In the genomic region with DNA sequence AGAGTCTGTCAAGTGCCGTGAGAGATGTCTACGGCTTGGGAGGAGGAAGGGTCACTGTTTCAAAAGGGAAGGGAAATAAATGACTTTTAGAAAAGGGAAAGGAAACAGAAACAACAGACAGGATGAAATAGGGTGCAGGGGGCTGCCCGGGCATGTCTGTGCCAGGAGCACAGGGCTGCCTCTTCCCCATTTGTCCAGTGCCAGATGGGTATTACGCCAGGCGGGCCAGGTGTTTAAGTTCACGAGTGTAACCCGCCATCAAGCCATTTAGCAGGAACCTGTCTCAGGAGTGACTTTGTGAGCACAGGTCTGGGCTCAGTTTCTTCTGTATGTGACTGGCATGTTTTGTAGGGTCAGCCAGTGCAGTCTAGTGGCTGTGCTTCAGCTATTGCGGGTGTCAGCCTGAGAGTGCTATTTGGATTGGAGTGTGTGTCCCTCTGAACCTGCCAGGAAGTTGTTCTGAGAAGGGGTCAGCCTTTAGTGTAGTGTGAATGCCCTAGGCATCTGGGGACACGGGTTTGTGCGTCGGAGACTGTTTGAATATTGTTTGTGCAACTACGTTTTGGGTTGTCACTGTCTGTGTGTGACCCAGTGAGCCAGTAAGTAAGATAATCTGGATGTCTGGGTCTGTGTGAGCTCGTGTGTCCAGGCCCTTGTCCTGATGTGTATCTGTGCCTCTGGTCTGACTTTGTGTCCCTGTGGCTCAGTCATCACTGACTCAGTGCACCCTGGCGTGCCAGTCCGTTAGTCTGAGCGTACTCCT, we compare ENCODE assay signal across 8 mouse cellular contexts. TPM values are rescaled to one million over a fixed set of nuclear protein-coding genes. Genes with fewer than 3 reads are reported as not detected.
DNase-seq lines count a peak whose midpoint lies in the region; ATAC-seq and TF ChIP-seq lines count a peak whose summit lies in the region.

No protein-coding gene starts in this region.

- no peaks in the 10 kb centered on the region for H3K36me3 ChIP-seq in neural tube, embryonic 11.5 days (ENCODE audit: control insufficient read depth, insufficient read depth, low read length)
- no peaks in the 10 kb centered on the region for H3K36me3 ChIP-seq in hindbrain, embryonic 12.5 days
- no peaks in the 10 kb centered on the region for H3K36me3 ChIP-seq in lung, embryonic 16.5 days (ENCODE audit: control insufficient read depth, insufficient read depth, low read length)

- no peak for TF ChIP-seq CTCF in cortical plate, adult 2 months (IDR thresholded peaks at IDR 0.05; ENCODE audit: extremely low read depth, insufficient read depth, low read length)

- WGBS in neural tube, embryonic 11.5 days: 38% methylated on average over 16 of the region's 16 CpGs
- 46% methylated on average over 16 of the region's 16 CpGs for WGBS in hindbrain, embryonic 12.5 days
- 24% methylated on average over 16 of the region's 16 CpGs for WGBS in lung, embryonic 16.5 days

- no peaks in the 10 kb centered on the region for H3K27me3 ChIP-seq in neural tube, embryonic 11.5 days (ENCODE audit: control insufficient read depth, insufficient read depth, low read length)
- peaks cover 15% of the 10 kb centered on the region for H3K27me3 ChIP-seq in hindbrain, embryonic 12.5 days
- H3K27me3 ChIP-seq in lung, embryonic 16.5 days (ENCODE audit: control insufficient read depth, insufficient read depth, low read depth, low read length): peaks cover 4% of the 10 kb centered on the region; the same call in 1 of the 2 replicates

- DNase-seq in neural tube, embryonic 11.5 days (ENCODE audit: low spot score): no peak
- no peak for DNase-seq in neural tube, embryonic 10.5 days (ENCODE audit: extremely low spot score, low spot score)
- no peak for DNase-seq in yolk sac, embryonic 10.5 days (ENCODE audit: low spot score)
- no peak for DNase-seq in cerebellum, adult 8-10 months
- DNase-seq in right cerebral cortex, postnatal 25 days: no peak

- H3K9me3 ChIP-seq in neural tube, embryonic 11.5 days (ENCODE audit: control insufficient read depth, low read length): no peaks in the 10 kb centered on the region
- H3K9me3 ChIP-seq in hindbrain, embryonic 12.5 days (replicated peaks): no peaks in the 10 kb centered on the region
- H3K9me3 ChIP-seq in lung, embryonic 16.5 days (ENCODE audit: control insufficient read depth, low read length): no peaks in the 10 kb centered on the region

- ATAC-seq in neural tube, embryonic 11.5 days (ENCODE audit: insufficient read depth, low FRiP score, low TSS enrichment): no peak
- ATAC-seq in hindbrain, embryonic 12.5 days (ENCODE audit: low FRiP score): no peak
- ATAC-seq in lung, embryonic 16.5 days (ENCODE audit: low read depth): no peak

- peak overlapping the region; percentile 57 for H3K9ac ChIP-seq in neural tube, embryonic 11.5 days (ENCODE audit: low read length)
- peak overlapping the region; percentile 65; the same call in 1 of the 2 replicates for H3K9ac ChIP-seq in hindbrain, embryonic 12.5 days
- H3K9ac ChIP-seq in lung, embryonic 16.5 days (ENCODE audit: low read length): peak overlapping the region; percentile 71

- no peak overlapping the region for H3K27ac ChIP-seq in neural tube, embryonic 11.5 days (ENCODE audit: low read depth, low read length)
- peak overlapping the region; percentile 38; the same call in 1 of the 2 replicates for H3K27ac ChIP-seq in cortical plate, adult 2 months (ENCODE audit: insufficient read depth, low read length)
- peak overlapping the region; percentile 70; the same call in 1 of the 2 replicates for H3K27ac ChIP-seq in hindbrain, embryonic 12.5 days
- H3K27ac ChIP-seq in lung, embryonic 16.5 days (ENCODE audit: low read length): peak overlapping the region; percentile 16; the same call in 1 of the 2 replicates

- TF ChIP-seq POLR2A in cortical plate, adult 2 months (IDR thresholded peaks at IDR 0.05; ENCODE audit: extremely low read depth, insufficient read depth, low read length): no peak

- peak overlapping the region; percentile 99 for H3K4me2 ChIP-seq in neural tube, embryonic 11.5 days (ENCODE audit: low read depth)
- peak overlapping the region; percentile 99 for H3K4me2 ChIP-seq in hindbrain, embryonic 12.5 days (replicated peaks)
- H3K4me2 ChIP-seq in lung, embryonic 16.5 days (ENCODE audit: low read depth, low read length): peak overlapping the region; percentile 100

- peaks cover 39% of the 10 kb centered on the region for H3K4me1 ChIP-seq in neural tube, embryonic 11.5 days (ENCODE audit: control insufficient read depth, insufficient read depth, low read length)
- H3K4me1 ChIP-seq in cortical plate, adult 2 months (ENCODE audit: control insufficient read depth, insufficient read depth, low read length): peaks cover 5% of the 10 kb centered on the region; the same call in 1 of the 2 replicates
- peaks cover 51% of the 10 kb centered on the region for H3K4me1 ChIP-seq in hindbrain, embryonic 12.5 days
- H3K4me1 ChIP-seq in lung, embryonic 16.5 days (replicated peaks; ENCODE audit: control insufficient read depth, insufficient read depth, low read length): peaks cover 41% of the 10 kb centered on the region

- peak overlapping the region; percentile 76 for H3K4me3 ChIP-seq in neural tube, embryonic 11.5 days (ENCODE audit: low read depth, low read length)
- peak overlapping the region; percentile 98 for H3K4me3 ChIP-seq in cortical plate, adult 2 months (ENCODE audit: insufficient read depth, low read length)
- peak overlapping the region; percentile 71 for H3K4me3 ChIP-seq in hindbrain, embryonic 12.5 days
- H3K4me3 ChIP-seq in lung, embryonic 16.5 days (ENCODE audit: low read length): peak overlapping the region; percentile 72

RNA-seq across cellular contexts. Expression of a gene that starts 0.5 kb away (rescaled TPM):
- 8.4 and 11.9 TPM in 2 replicates for polyA plus RNA-seq in neural tube, embryonic 11.5 days (2014; fragmentation: Nextera tagmentation; extraction: Ambion mirVana)
- 8.1 and 11.2 TPM in 2 replicates for polyA plus RNA-seq in cortical plate, adult 2 months (2012; rRNA removed)
- polyA plus RNA-seq in hindbrain, embryonic 12.5 days (2016; fragmentation: Nextera tagmentation; extraction: Ambion mirVana): 20.0 and 21.1 TPM in 2 replicates
- 12.4 and 14.3 TPM in 2 replicates for polyA plus RNA-seq in lung, embryonic 16.5 days (2015; fragmentation: Nextera tagmentation; extraction: Ambion mirVana)

RNA-seq across cellular contexts. Expression of a gene that starts 22.1 kb away (rescaled TPM):
- 19.6 and 20.8 TPM in 2 replicates for polyA plus RNA-seq in neural tube, embryonic 11.5 days (2014; fragmentation: Nextera tagmentation; extraction: Ambion mirVana)
- 68.9 and 79.1 TPM in 2 replicates for polyA plus RNA-seq in cortical plate, adult 2 months (2012; rRNA removed)
- 43.4 and 46.7 TPM in 2 replicates for polyA plus RNA-seq in hindbrain, embryonic 12.5 days (2016; fragmentation: Nextera tagmentation; extraction: Ambion mirVana)
- polyA plus RNA-seq in lung, embryonic 16.5 days (2015; fragmentation: Nextera tagmentation; extraction: Ambion mirVana): 20.1 and 25.9 TPM in 2 replicates

RNA-seq across cellular contexts. Expression of a gene that starts 35.3 kb away (rescaled TPM):
- polyA plus RNA-seq in neural tube, embryonic 11.5 days (2014; fragmentation: Nextera tagmentation; extraction: Ambion mirVana): 12.7 and 13.8 TPM in 2 replicates
- 49.8 and 53.2 TPM in 2 replicates for polyA plus RNA-seq in cortical plate, adult 2 months (2012; rRNA removed)
- 23.3 and 25.4 TPM in 2 replicates for polyA plus RNA-seq in hindbrain, embryonic 12.5 days (2016; fragmentation: Nextera tagmentation; extraction: Ambion mirVana)
- polyA plus RNA-seq in lung, embryonic 16.5 days (2015; fragmentation: Nextera tagmentation; extraction: Ambion mirVana): 12.1 and 12.3 TPM in 2 replicates

RNA-seq across cellular contexts. Expression of a gene that starts 49.4 kb away (rescaled TPM):
- polyA plus RNA-seq in neural tube, embryonic 11.5 days (2014; fragmentation: Nextera tagmentation; extraction: Ambion mirVana): 2.1 and 2.3 TPM in 2 replicates
- polyA plus RNA-seq in cortical plate, adult 2 months (2012; rRNA removed): 1.5 and 2.0 TPM in 2 replicates
- polyA plus RNA-seq in hindbrain, embryonic 12.5 days (2016; fragmentation: Nextera tagmentation; extraction: Ambion mirVana): 0.79 and 2.0 TPM in 2 replicates
- 3.4 and 3.6 TPM in 2 replicates for polyA plus RNA-seq in lung, embryonic 16.5 days (2015; fragmentation: Nextera tagmentation; extraction: Ambion mirVana)
